Mouse (Mus musculus) cerebellum, adult 2 months (tissue): ENCODE data around the gene Slc6a13.

Source experiments
- CTCF ChIP-seq: fragments of 200-500 bp; IDR thresholded peaks from 2 replicates; pipeline ENCODE4 v1.5.1; 2011; ENCODE audit warnings: low read depth, mild to moderate bottlenecking, control low read depth, low read length, moderate library complexity, borderline replicate concordance; ENCODE audit not compliant: insufficient read depth
- POLR2A ChIP-seq: fragments of 200-500 bp; IDR thresholded peaks from 2 replicates; pipeline ENCODE4 v1.6.1; 2011; ENCODE audit warnings: low read length, control low read depth, borderline replicate concordance; ENCODE audit not compliant: insufficient read depth

GRCm38 (mm10) chr6:121344329-121344728 is 44.3 kb downstream of the Slc6a13 start:
- TF ChIP-seq CTCF (no peak), POLR2A (no peak)
